Mouse (Mus musculus) macrophage (primary cell): ENCODE data around the gene Mrpl16. TPM values are rescaled to one million over a fixed set of nuclear protein-coding genes. Genes with fewer than 3 reads are reported as not detected.

ENCODE experiments used
- polyA plus RNA-seq: library from polyadenylated mRNA; stranded (reverse); fragments of 250-400 nt; gene quantifications from 3 replicates; pipeline ENCODE4 v1.2.4, GENCODE M21; 2018; ENCODE audit warnings: inconsistent platforms

Mrpl16 gene
- polyA plus RNA-seq, 1 experiment from 2014 or later: 40.6 TPM

Other genes with a start within 250 kb of the Mrpl16 start
- not detected in 3 replicates for gene Ms4a4d, start 233.6 kb upstream of the Mrpl16 start, polyA plus RNA-seq
- gene Ms4a6d, start 165.5 kb upstream of the Mrpl16 start, polyA plus RNA-seq: 381 to 505 TPM (median 445 TPM) in 3 replicates
- gene Ms4a2, start 146.7 kb upstream of the Mrpl16 start, polyA plus RNA-seq: 0.27 TPM in 1 of 3 replicates, not detected in the others
- 0.79 TPM in 1 of 3 replicates, not detected in the others for gene Ms4a3, start 129.5 kb upstream of the Mrpl16 start, polyA plus RNA-seq
- gene Oosp2, start 109.8 kb upstream of the Mrpl16 start, polyA plus RNA-seq: not detected in 3 replicates
- not detected in 3 replicates for gene Oosp1, start 79.2 kb upstream of the Mrpl16 start, polyA plus RNA-seq
- not detected in 3 replicates for gene Oosp3, start 73.3 kb upstream of the Mrpl16 start, polyA plus RNA-seq
- gene Gif, start 22.8 kb upstream of the Mrpl16 start, polyA plus RNA-seq: not detected in 3 replicates
- gene Stx3, start 49.0 kb downstream of the Mrpl16 start, polyA plus RNA-seq: 18.7 to 25.4 TPM (median 20.5 TPM) in 3 replicates
- not detected in 3 replicates for gene Olfr1417, start 68.8 kb downstream of the Mrpl16 start, polyA plus RNA-seq
- not detected in 3 replicates for gene Olfr1418, start 90.7 kb downstream of the Mrpl16 start, polyA plus RNA-seq
- not detected in 3 replicates for gene Olfr1419, start 104.7 kb downstream of the Mrpl16 start, polyA plus RNA-seq
- not detected in 3 replicates for gene Olfr1420, start 116.2 kb downstream of the Mrpl16 start, polyA plus RNA-seq
- 29.2 to 49.7 TPM (median 30.6 TPM) in 3 replicates for gene Patl1, start 142.0 kb downstream of the Mrpl16 start, polyA plus RNA-seq
- gene Osbp, start 195.6 kb downstream of the Mrpl16 start, polyA plus RNA-seq: 27.8 to 35.2 TPM (median 29.0 TPM) in 3 replicates